Comparison of ENCODE assay signal across 24 mouse cellular contexts in the genomic region with DNA sequence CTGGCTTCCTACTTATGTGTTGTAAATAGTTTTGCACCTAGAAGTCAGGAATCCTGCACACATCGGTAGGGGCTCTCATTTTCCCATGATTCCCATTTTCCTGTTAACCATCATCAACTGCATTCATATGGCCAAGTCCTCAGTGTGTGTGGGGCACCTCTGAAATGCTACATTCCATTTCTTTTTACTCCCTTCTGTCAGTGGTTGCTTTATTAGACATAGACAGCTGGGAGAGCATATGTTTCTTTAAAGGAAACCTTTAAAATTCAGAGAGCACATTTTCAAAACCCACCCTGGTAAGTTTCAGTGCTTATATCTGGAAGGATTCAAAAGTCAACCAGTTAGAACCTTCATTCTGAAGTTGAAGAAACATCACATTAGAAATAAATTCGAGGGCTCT. TPM values are rescaled to one million over a fixed set of nuclear protein-coding genes. Genes with fewer than 3 reads are reported as not detected.
"Had no signal": no experiment of that assay in that cellular context is flagged by ENCODE, and none has a peak within 500 bp of the region (broad histone marks: within the 10 kb centered on the region; RNA-seq: fewer than 3 reads in every experiment).

No protein-coding gene starts in this region.

- H3K4me3 ChIP-seq: limb, embryonic 12.5 days; liver, embryonic 13.5 days; lung, embryonic 15.5 days; megakaryocyte, embryonic 14.5 days; midbrain, embryonic 12.5 days; neural tube, embryonic 15.5 days had no signal

- H3K4me1 ChIP-seq: limb, embryonic 12.5 days; liver, embryonic 13.5 days; megakaryocyte, embryonic 14.5 days; midbrain, embryonic 12.5 days; neural tube, embryonic 15.5 days had no signal

- H3K27ac ChIP-seq: limb, embryonic 12.5 days; liver, embryonic 13.5 days; lung, embryonic 15.5 days; macrophage; midbrain, embryonic 12.5 days; neural tube, embryonic 15.5 days had no signal

- ATAC-seq: liver, postnatal 0 days had no signal

- H3K9me3 ChIP-seq: limb, embryonic 12.5 days; liver, embryonic 13.5 days; lung, embryonic 15.5 days; midbrain, embryonic 12.5 days; neural tube, embryonic 15.5 days had no signal

- H3K4me2 ChIP-seq: limb, embryonic 12.5 days; liver, embryonic 13.5 days; lung, embryonic 15.5 days; midbrain, embryonic 12.5 days; neural tube, embryonic 15.5 days had no signal

- H3K36me3 ChIP-seq: limb, embryonic 12.5 days; liver, embryonic 13.5 days; lung, embryonic 15.5 days; midbrain, embryonic 12.5 days; neural tube, embryonic 15.5 days had no signal

- H3K9ac ChIP-seq: limb, embryonic 12.5 days; liver, embryonic 13.5 days; liver, postnatal 0 days; lung, embryonic 15.5 days; midbrain, embryonic 12.5 days; neural tube, embryonic 15.5 days had no signal

- H3K27me3 ChIP-seq: limb, embryonic 12.5 days; liver, embryonic 13.5 days; lung, embryonic 15.5 days; megakaryocyte, embryonic 14.5 days; midbrain, embryonic 12.5 days; neural tube, embryonic 15.5 days had no signal

- DNase-seq: kidney, adult 18-20 months; kidney, postnatal 10 days; kidney, postnatal 4 days; liver; liver, embryonic 13.5 days; liver, postnatal 0 days; lung, postnatal 14 days; right cerebral cortex, adult 18-20 months; right cerebral cortex, postnatal 25 days; thymus, postnatal 4 days had no signal

RNA-seq across cellular contexts. Expression of gene C030005K15Rik, which starts 8.5 kb away (rescaled TPM):
- polyA plus RNA-seq: kidney, embryonic 14.5 days; limb, embryonic 12.5 days; liver, embryonic 13.5 days; liver, postnatal 0 days; lung, embryonic 15.5 days; macrophage; midbrain, embryonic 12.5 days; midbrain, postnatal 0 days; neural tube, embryonic 11.5 days; neural tube, embryonic 15.5 days; small intestine, adult 2 months; stomach, embryonic 16.5 days had no signal

RNA-seq across cellular contexts. Expression of gene Ccer1, which starts 25.2 kb away (rescaled TPM):
- total RNA-seq: layer of hippocampus, adult 8-10 months; left cerebral cortex, adult 18-20 months; left cerebral cortex, postnatal 14 days; midbrain, postnatal 0 days had no signal
- polyA plus RNA-seq: kidney, embryonic 14.5 days; limb, embryonic 12.5 days; liver, embryonic 13.5 days; liver, postnatal 0 days; lung, embryonic 15.5 days; macrophage; midbrain, embryonic 12.5 days; midbrain, postnatal 0 days; neural tube, embryonic 11.5 days; neural tube, embryonic 15.5 days; small intestine, adult 2 months; stomach, embryonic 16.5 days had no signal
